Mouse (Mus musculus) left cerebral cortex, postnatal 10 days (tissue): ENCODE results near the gene Grn. TPM values are rescaled to one million over a fixed set of nuclear protein-coding genes. Genes with fewer than 3 reads are reported as not detected.

ENCODE experiments used
- DNase-seq, 2 experiments: peaks; one replicate each; pipeline ENCODE4 v3.0.0; 2021 to 2022; ENCODE audit warnings: low spot score in 2 of 2, mixed read lengths in 1 of 2; ENCODE audit errors: extremely low spot score in 1 of 2
- intact Hi-C: fragments of 180-260 bp; cut with DNase I; formaldehyde crosslinking; loops from one replicate; pipeline ENCODE4 v1.15.1; 2025
- total RNA-seq, 2 experiments: library from RNA; stranded (reverse); gene quantifications; 2 replicates each; pipeline ENCODE4 v1.2.3; 2021

Grn gene
- total RNA-seq, 2 experiments from 2014 or later: 79.2 to 79.4 TPM

DNA sequence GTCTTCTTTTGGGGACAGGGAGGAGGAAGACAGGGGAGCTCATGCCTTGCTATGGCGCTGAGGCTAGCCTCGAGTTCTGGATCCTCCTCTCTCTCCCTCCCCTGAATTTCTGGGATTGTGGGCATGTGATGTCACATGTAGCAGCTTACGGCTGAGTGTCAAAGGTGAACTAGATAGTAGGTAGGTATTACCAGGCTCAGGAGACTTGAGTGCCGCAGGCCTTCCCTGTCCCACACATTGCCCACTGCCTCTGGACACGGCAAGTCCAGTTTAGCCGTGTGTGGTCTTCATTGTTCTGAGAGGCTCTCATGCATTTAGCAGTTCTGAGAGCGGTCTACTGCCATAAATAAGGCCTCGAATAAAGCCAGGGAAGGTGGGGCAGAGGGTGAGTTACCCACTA is 17.1 kb upstream of the Grn start:
- peak in 1 of 2 experiments; percentile 4 for DNase-seq
- intact Hi-C loops: no loop called here

GRCm38 (mm10) chr11:102415034-102415802 is 14.9 kb upstream of the Grn start:
- intact Hi-C loops: no loop called here
- DNase-seq: peak in 1 of 2 experiments; percentile 9

GRCm38 (mm10) chr11:102417160-102417559 is 13.0 kb upstream of the Grn start:
- no peak for DNase-seq
- intact Hi-C loops: no loop called here

DNA sequence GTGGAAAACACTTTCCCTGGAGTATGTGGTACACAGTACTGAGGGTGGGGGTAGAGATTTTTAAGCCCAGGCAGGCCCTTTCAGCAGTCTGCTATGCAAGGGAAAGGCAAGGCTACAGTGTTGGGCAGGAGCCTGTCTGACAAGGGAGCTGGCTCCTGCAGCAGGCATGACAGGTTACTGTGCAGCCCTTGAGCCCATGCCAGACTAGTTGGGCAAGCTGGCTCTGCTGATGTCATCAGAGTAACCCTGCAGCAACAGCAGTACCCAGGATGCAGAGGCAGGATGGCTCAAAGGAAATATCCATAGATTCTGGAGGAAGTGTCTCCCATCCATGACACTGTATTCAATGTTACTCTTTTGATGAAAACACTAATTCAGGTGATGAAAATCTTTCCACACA is 11.2 kb upstream of the Grn start:
- intact Hi-C loops: no loop called here
- DNase-seq: peak in 1 of 2 experiments; percentile 20

GRCm38 (mm10) chr11:102421559-102421958 is 8.6 kb upstream of the Grn start:
- intact Hi-C loops: no loop called here
- peak in 1 of 2 experiments; percentile 11 for DNase-seq

GRCm38 (mm10) chr11:102424666-102425065 is 5.4 kb upstream of the Grn start:
- intact Hi-C loops: no loop called here
- DNase-seq: peak in 1 of 2 experiments; percentile 18

DNA sequence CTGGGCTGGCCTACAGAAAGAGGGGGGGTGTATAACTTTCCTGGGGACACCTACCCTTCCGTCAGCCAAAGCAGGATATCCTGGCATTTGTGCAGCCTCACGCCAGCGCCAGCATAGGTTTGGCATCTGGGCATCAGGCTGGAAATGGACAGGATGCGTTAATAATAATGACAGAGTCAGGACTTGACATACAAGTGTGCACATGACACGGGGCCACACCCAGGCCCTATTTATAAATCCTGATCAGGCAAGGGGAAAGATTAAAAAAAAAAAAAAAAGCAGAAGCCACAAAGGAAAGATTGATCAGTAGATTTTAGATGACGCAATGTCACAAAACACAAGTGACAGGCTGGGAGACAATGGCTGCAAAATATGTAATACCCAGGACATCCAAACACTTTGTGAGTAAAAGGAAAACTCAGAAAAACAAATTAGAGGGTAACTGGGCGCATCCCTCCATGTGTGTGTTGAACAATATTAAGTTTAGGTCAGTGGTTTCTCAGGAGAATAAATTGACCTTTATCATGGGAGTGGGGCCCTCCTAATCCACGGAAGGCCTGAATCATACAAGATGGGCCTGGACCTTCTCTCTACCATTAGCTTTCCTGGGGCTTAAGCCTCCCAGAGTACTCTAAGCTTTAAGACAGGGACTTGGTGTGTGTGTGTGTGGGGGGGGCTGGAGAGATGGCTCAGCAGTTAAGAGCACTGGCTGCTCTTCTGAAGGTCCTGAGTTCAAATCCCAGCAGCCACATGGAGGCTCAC is 4.4 kb upstream of the Grn start:
- peak in 1 of 2 experiments; percentile 10 for DNase-seq
- intact Hi-C loops: no loop called here

- intact Hi-C loops: no loop called here
- DNase-seq: peak in 1 of 2 experiments; percentile 13
Observed at GRCm38 (mm10) chr11:102428981-102429540, 1.1 kb upstream of the Grn start.

- intact Hi-C loops: no loop called here
- DNase-seq: peak in 1 of 2 experiments; percentile 10
Observed at GRCm38 (mm10) chr11:102429551-102429950, 564 bp upstream of the Grn start.

GRCm38 (mm10) chr11:102431018-102431645 is 1.0 kb downstream of the Grn start:
- DNase-seq: peak in 1 of 2 experiments; percentile 83
- intact Hi-C loops: loop anchor here (2.0 kb wide), 1 partner anchor 122 kb away; no protein-coding TSS in a partner anchor

DNA sequence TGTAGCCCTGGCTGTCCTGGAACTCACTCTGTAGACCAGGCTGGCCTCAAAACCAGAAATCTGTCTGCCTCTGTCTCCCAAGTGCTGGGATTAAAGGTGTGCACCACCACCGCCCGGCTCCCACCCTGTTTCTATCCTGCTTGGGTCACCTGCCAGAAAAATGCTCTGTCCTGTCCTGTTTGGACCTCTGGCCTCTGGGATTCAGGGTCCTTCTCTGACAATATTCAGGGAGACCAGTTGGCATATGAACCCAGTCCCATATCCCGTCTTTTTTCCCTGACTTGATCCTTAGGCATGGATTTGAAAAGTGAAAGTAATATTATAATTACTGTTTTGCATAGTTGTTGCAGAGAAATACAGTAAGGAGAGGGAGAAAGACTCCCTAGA is 1.6 kb downstream of the Grn start:
- peak in 1 of 2 experiments; percentile 29 for DNase-seq
- intact Hi-C loops: loop anchor here (2.0 kb wide), 1 partner anchor 123 kb away; no protein-coding TSS in a partner anchor

DNA sequence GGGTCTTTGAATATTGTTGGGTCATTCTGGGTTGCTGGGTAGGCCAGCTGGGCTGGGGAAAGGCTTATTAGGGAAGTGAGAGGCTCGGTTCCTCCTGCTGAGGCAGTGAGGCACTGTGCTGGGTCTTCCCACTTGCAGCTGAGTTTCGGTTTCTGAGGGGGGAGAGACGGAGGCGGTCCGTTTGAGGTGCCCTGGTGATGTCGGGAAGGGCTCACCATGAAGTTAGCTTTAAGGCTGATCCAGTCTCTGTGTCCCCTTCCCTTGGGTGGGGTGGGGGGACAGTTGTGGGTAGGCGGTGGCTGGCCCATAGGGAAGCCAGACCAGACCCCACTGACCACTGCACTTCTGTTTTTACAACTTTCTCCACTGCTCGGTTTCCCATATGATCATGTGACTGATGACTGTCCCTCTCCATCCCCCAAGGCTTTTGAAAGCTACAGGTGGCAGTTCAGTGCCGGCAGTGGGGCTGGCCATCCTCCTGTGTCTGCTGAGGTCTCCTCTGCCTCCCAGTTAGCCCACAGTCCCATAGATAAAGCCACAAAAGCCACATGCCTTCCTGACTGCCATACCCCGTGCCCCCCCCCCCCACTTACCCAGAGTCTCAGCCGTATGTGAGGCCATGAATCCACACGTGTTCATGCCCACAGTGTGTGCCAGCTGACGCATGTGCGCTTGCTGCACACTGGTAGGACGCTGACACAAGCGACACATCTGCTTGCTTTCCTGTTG is 2.2 kb downstream of the Grn start:
- DNase-seq: peak in 1 of 2 experiments; percentile 45

GRCm38 (mm10) chr11:102432896-102433295 is 2.8 kb downstream of the Grn start:
- peak in 1 of 2 experiments; percentile 44 for DNase-seq
- intact Hi-C loops: no loop called here

More for the DNA sequence above, 2.2 kb downstream of the Grn start:
- intact Hi-C loops: no loop called here

DNA sequence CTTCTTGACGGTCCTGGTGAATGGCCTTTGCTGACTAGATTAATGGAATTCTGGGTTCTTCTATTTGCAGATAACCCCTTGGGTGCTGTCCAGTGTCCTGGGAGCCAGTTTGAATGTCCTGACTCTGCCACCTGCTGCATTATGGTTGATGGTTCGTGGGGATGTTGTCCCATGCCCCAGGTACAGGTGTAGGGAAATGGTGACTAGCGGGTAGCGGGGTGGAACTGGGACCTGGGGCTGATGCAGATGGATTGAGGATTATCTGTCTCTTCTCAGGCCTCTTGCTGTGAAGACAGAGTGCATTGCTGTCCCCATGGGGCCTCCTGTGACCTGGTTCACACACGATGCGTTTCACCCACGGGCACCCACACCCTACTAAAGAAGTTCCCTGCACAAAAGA is 3.8 kb downstream of the Grn start:
- intact Hi-C loops: no loop called here
- peak in 1 of 2 experiments; percentile 27 for DNase-seq

GRCm38 (mm10) chr11:102434406-102434805 is 4.3 kb downstream of the Grn start:
- intact Hi-C loops: no loop called here
- peak; percentile 86 to 89 for DNase-seq

- intact Hi-C loops: loop anchor here (5.0 kb wide), 1 partner anchor 33 kb away; no protein-coding TSS in a partner anchor
- peak in 1 of 2 experiments; percentile 42 for DNase-seq
Observed at GRCm38 (mm10) chr11:102434816-102435705, 4.9 kb downstream of the Grn start.

DNA sequence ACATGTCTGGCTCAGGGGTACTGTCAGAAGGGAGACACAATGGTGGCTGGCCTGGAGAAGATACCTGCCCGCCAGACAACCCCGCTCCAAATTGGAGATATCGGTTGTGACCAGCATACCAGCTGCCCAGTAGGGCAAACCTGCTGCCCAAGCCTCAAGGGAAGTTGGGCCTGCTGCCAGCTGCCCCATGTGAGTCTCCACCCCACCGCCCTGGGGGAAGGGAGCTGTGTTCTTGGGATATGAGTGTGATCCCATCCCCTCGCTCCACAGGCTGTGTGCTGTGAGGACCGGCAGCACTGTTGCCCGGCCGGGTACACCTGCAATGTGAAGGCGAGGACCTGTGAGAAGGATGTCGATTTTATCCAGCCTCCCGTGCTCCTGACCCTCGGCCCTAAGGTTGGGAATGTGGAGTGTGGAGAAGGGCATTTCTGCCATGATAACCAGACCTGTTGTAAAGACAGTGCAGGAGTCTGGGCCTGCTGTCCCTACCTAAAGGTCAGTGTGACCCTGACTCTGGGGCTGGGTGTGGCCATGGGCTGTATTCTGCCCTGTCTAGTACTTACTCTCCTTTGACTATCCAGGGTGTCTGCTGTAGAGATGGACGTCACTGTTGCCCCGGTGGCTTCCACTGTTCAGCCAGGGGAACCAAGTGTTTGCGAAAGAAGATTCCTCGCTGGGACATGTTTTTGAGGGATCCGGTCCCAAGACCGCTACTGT is 5.8 kb downstream of the Grn start:
- intact Hi-C loops: loop anchor here (5.0 kb wide), 1 partner anchor 34 kb away; no protein-coding TSS in a partner anchor
- peak in 1 of 2 experiments; percentile 70 for DNase-seq
